Mouse (Mus musculus) adrenal gland, adult 2 months (tissue): Measurements from ENCODE around the gene Slc22a28. TPM values are rescaled to one million over a fixed set of nuclear protein-coding genes. Genes with fewer than 3 reads are reported as not detected.
"Not testable (repeated sequence)": the region's sequence is repeated elsewhere in the genome, so short reads cannot be mapped to it uniquely, and the experiment has no call there.

Experiments used
- DNase-seq: peaks from one replicate; pipeline ENCODE4 v3.0.0; 2021
- long read RNA-seq: library from polyadenylated mRNA; stranded (forward); transcript quantifications from one replicate; pipeline ENCODE4 v2.0.0, GENCODE M21; 2021
- polyA plus RNA-seq: library from polyadenylated mRNA; depleted of rRNA; stranded (reverse); fragments of >200 nt; gene quantifications from 2 replicates; pipeline ENCODE4 v1.2.3, GENCODE M21; 2012; rRNA removed
- total RNA-seq, 2 experiments: library from RNA; stranded (reverse); gene quantifications; 2 replicates each; pipeline ENCODE4 v1.2.3; 2021

The Slc22a28 gene
- not detected for total RNA-seq
- polyA plus RNA-seq, result not detected in 2 replicates
- long read RNA-seq, result 0 reads

GRCm38 (mm10) chr19:8131881-8132280 lies at the start of gene Slc22a28:
Gene Slc22a28, minus strand, starts transcription at chr19:8131982.
- DNase-seq, result not testable (repeated sequence)

- DNase-seq, result no peak
Observed at GRCm38 (mm10) chr19:8148787-8149523, 17.2 kb upstream of the Slc22a28 start.

- not testable (repeated sequence) for DNase-seq
Observed at GRCm38 (mm10) chr19:8142716-8143115, 10.9 kb upstream of the Slc22a28 start.

- DNase-seq, result not testable (repeated sequence)
Observed at GRCm38 (mm10) chr19:8134127-8134841, 2.5 kb upstream of the Slc22a28 start.

- peak; percentile 2 for DNase-seq
Observed at GRCm38 (mm10) chr19:8019904-8020349, 111.9 kb downstream of the Slc22a28 start.

- DNase-seq, result not testable (repeated sequence)
Observed at GRCm38 (mm10) chr19:8019329-8019851, 112.4 kb downstream of the Slc22a28 start.

GRCm38 (mm10) chr19:8018535-8018934 lies 113.2 kb downstream of the Slc22a28 start:
- not testable (repeated sequence) for DNase-seq

Other genes with a start within 250 kb of the Slc22a28 start
- not detected for gene Slc22a27, start 166.0 kb downstream of the Slc22a28 start, total RNA-seq
- gene Slc22a27, start 166.0 kb downstream of the Slc22a28 start, polyA plus RNA-seq, result 0.08 TPM in 1 of 2 replicates, not detected in the other
- not detected for gene Slc22a29, start 86.9 kb upstream of the Slc22a28 start, total RNA-seq
- not detected in 2 replicates for gene Slc22a29, start 86.9 kb upstream of the Slc22a28 start, polyA plus RNA-seq